Mouse (Mus musculus) cerebellum, adult (tissue): ENCODE measurements at regions not wholly inside any gene's neighbourhood (a gene's known extent, or its start where the extent isn't known, plus 50 kb on each side); places are given as distances from the start of the nearest gene placed in this dataset.
A peak's percentile ranks its signal among the peaks of the same experiment; 100 is the strongest.

ENCODE experiments used
- ATAC-seq: cut with Nextera tagmentation; 2 replicates; pipeline ENCODE4 v1.9.2; 2017; ENCODE audit warnings: mild to moderate bottlenecking, moderate library complexity, mixed read lengths; ENCODE audit not compliant: insufficient number of reproducible peaks, low FRiP score, low TSS enrichment

DNA sequence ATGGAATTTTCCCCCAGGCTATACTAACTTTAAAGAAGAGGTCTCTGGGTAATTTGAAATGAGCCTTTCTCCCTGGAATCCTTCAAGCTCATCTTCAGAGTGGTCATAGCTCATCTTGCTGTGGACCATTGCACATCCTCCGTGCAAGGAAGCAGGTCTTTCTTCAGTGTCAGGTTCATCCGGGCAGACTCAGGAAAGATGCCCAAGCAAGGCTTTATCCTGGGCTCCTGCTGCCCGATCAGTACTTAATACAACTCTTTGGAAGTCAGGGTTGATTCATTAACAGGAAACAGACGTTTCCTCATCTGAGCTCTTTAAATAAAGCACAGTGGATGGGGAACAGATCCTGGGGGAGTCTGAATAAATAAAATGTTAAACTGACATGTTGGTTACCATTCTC, 188.1 kb downstream of the Cbln1 start:
- no peak for ATAC-seq

DNA sequence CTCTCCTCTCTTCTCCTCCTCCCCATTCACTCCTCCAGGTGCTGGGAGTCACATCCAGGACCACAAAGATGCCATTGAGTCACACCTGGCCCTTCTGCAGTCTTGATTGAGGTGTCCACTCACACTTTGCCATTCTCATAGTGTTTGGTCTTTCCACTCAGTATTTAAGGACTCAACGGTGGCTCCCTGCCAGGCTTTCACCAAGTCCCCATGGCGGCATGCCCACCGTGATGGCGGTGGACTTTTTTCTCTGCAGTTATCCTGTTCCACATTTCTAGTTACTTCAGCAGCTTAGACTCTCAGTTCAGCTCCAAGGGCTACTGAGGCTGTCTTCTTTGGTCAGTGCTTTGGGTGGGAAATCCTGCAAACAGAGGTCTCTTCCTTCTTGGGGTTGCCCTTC, 189.9 kb downstream of the Cbln1 start:
- ATAC-seq: no peak

DNA sequence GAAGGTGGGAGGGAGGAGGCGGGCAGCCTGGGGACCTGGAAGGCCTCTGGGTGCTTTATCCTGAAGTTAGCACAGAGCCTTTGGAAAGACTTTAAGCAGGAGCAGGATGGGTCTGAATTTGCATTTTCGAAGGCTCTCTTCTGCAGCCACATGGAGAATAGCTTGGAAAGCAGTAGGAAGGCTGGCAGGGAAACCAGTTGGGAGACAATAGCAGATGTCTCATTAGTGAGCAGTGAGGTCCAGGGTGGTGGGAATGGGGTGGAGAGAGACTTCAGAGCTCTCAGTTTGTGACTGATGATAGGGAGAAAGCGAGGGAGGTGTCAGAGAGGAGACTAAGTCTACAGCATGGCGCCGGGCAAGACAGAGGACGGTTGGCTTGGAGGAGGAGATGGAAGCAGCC, 199.1 kb downstream of the Cbln1 start:
- no peak for ATAC-seq

DNA sequence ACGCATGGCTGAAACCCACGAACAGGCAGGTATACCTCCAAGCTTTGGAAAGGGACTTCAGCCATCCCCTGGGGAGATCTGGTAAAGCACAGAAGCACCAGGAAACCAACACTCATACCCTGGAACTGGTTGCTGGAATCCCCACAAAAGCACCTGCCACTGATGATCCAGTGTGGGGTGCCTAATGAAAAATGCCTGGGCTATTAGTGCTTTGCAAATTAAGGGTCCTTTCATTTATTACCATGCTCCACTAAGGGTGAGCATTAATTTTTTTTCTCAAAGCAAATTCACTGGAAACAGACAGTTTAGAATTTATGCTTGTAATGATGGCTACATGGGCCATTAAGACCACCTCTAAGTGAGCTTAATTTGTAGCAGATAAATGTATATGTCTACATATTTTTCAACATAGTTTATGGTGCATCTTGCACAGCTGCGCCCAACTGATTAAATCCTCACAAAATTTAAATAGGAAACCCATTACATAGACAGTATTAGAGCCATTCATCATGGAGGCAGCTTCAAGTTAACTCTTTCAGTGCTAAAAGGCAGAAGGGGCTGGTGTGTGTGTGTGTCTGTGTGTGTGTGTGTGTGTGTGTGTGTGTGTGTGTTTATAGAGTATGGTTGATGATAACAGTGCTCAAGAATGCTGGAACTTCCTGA, 201.8 kb downstream of the Cbln1 start:
- ATAC-seq: no peak

DNA sequence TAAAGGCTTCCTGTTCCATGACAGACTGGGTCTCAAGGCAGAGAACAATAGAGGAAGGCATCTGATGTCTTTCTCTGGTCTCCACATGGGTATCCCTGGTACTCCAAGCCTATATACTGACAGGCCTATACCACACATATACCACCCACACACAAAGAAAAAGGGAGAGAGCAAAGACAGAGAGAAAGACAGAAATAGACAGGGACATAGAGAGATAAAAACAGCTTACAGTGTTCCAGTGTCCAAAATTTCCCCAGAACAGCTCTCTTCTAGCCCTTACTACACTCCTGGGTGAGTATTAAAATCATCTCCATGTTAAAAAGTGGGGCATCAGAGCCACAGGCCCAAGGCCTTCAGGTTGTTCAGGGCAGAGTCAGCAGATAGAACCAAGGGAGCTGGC, 204.2 kb downstream of the Cbln1 start:
- no peak for ATAC-seq

DNA sequence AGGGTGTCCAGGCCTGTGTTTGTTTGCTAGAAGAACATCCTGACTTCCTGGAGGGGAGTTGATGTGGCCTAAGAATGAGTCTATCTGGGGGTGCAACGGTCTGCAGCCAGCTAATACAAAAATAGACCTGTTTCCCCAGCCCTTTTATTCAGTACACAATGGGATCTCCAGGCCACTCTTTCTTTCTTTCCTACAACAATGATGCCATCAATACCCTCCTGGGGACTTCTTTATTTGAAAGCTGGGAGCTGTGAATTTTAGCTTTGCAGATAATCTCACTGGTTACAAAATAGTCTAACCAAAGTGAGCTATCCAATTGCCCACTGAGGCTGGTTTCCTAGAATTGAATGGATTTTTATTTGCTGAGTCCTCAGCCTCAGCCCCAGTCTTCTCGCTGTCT, 207.4 kb downstream of the Cbln1 start:
- ATAC-seq: no peak

DNA sequence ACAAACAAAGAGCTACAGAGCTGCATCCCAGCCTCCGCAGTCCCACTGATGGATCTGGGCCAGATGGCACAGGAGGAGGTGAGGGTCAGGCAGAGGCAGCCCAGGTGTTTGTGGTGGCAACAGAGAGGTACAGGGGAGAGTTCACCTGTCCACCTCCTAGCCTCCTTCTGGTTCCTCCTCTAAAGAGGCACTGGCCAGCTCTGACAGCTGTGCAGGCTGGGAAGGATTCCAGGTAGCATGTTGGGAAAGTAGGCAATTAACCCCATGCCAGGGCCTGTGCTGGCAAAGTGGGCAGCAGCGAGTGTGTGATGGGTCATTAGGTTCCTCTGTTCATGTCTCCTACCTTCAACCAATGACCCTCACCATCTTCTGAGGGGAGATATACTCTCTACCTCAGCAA, 212.1 kb downstream of the Cbln1 start:
- no peak for ATAC-seq

DNA sequence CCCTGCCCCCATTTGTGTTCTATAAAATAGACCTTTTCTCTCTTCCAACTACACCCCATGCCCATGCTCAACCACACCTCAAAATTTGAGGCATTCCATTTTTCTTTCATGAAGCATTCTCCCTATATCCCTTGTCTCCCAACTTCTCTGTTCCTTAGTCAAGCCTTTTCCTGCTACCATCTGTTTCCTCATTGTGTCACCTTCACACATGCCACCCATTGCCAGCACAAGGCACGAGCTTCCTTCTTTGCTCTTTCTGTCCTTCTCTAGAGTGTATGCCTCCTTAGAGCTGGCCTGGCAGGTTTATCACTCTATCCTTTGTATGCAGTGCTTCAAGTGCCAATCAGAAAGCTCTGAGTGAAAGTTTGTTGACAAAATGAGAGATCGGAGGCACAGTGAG, 229.7 kb downstream of the Cbln1 start:
- ATAC-seq: peak; percentile 36; the same call in 1 of the 2 replicates

DNA sequence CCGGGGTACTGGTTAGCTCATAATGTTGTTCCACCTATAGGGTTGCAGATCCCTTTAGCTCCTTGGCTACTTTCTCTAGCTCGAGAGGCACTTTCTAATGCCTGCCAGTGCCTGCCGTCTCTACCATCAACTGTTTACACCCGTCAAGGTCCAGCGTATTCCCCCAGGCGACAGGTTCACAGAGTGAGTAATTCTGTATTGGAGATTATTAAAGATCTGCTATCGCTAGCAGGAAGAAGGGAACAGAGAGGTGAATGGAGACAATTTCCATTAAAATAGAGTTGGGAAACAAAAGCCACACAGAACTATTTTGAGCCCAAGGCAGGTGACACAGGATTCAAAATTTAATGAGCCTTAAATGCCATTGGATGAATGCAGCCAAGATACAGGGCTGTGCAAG, 235.2 kb downstream of the Cbln1 start:
- no peak for ATAC-seq

DNA sequence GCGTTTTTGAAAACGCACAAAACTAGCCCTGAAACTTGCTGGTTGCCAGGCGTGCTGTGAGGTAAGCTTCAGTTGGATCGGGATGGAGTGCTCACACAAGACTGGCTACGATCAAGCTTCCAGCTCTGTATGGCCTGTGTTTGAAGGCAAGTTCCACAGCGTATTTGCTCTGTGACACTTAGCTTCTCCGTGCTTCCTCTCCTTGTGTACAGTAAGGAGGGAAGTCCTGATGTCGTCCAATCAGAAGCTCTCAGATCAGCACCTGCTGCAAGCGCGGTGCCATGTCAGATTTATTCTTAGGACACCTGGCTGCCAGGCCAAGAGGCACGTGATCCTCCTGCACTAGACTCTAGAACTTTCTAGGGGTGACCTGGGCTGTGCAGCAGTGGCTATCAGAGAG, 236.0 kb downstream of the Cbln1 start:
- no peak for ATAC-seq

DNA sequence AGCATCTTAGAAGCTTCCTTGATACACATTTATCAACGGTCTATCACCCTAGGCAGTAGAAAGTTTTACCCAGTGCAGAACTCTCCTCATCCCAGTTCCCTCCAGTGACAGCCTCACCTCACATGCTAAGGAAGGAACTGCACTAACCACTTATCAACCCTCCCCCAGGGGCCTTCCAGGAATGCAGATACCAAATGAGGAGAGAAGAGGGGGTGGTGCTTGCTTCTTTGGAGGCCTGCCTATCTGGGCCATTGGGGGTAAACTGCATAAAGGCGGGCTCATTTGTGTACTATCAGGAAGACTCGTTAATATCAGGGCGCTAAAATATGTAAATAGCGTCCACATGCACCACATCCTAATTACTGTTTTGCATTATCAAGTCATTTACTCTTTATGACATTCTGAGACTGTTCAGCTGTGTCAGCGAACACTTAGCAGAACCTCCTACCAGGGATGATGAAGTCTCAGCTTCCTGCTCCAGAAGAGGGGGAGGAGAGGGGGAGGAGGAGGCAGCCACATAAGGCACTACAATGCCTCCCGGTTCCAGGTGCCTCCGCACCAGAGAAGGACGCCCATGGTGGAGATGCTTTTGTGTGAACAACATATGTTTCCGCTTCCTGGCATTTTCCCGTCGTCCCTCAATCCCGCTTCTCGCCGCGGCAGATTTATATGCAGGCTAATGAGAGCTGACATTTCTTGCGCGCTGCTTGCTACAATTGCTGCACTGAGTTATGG, 236.9 kb downstream of the Cbln1 start:
- ATAC-seq: peak; percentile 23; the same call in 1 of the 2 replicates

DNA sequence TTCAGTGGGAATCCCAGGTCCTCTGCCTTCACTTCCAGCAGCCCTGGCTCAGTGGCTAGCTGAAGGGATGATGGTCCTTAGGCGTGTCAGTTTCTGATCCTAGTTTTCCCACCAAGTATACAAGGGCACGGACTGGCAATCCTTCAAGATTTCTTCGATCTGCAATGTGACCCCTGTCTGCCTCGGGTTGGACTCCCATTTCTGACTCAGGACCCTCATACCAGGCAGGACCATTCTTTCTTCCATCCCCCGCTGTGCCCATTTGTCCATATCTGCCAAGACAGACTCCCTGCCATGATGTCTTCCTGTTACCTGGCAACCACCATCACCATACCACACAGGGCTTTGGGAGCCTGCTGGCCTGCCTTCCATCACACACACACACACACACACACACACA, 238.1 kb downstream of the Cbln1 start:
- ATAC-seq: peak; percentile 24; the same call in 1 of the 2 replicates

DNA sequence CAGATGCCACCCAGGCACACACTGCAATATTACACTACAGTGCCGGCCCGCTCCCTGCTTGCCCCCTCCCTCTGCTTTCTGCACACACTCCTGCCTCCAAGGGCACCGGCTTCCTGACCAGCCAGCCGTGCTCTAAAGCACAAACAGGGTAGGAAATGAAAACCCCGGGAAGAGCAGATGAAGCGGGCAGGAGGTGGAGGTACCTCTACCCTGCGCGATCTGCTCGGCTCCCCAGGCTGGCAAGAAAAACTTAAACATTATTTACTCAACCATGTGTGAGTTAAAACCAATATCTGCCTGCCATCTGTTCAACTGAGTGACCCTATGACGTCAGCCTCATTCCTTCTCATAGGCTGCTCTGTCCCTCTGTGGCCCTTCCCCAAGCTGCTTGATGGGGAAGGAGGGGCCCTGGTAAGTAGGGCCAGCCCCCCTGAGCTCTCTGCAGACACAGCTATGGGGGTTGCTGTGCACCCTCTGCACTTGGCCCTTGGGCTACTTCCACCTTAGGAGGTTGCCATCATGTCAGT, 238.5 kb downstream of the Cbln1 start:
- ATAC-seq: peak; percentile 77

DNA sequence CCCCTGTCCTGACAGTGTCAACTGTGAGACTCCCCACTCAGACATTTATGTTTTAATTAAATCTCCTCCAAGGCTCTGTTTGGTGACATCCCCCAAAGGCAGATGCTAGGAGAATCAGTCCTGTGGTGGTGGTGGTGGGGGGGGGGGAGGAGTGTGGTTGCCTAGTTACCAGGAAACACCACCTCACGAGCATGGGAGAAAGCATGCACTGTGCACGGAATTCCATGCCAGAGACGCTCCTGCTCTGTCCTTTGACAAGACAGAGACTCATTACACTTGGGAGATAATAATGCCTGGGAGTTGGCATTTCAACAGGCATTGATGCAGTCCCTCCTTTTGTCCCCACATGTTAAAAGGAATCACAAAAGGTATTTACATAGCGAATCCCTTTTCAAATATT, 240.6 kb downstream of the Cbln1 start:
- ATAC-seq: no peak

DNA sequence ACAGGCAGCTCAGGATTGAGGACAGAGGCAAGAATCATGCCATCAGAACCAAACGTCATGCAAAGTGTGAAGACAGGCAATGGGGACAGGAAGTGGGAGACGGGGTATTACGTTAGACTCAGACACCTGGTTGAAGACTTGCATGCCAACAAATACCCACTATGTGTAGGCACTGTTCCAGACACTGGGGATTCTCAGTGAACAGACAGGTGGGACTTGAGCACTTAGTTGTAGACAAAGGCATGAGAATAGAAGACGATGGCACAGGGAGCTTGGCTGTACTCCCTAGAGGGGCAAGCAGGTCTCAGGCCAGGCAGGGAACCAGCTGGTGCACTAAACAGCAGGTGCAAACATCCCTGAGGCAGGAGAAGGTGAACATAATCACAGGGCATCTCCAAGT, 242.3 kb downstream of the Cbln1 start:
- no peak for ATAC-seq

DNA sequence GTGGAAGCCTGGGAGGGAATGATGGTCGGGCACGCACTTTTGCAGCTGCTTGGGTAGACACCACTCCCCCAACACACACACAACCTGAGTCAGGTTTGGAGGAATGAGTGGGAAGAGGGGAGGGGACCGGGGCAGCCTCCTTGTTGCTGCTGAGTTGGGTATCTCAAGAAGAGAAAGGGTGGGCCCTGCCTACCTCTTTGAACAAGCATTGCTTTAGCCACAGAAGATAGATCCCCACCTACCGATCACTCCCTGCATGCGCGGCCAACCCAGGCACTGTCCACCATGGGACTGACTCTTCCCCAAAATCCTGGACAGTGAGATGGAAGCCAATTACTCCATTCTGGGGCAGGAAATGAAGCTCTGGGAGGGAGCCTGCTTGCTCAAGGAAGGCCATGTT, 243.2 kb downstream of the Cbln1 start:
- no peak for ATAC-seq

DNA sequence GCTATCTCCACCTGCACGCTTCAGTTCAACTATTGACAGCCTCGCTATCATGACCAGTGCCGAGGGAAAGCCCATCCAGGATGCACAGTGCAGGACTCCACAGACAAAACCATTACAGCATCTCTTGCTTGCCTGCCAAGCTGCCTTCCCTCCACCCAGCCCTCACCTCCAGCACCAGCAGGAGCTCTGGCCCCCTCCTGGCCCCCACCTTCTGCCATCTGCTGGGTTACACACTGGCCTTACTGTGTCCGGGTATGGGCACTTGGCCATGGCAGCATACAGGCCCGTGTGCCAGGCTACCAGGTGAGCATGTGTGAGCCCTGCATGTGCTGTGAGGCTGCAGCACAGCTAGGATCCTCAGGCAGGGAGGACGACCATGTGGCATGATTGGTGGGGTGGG, 243.6 kb downstream of the Cbln1 start:
- ATAC-seq: peak; percentile 77

DNA sequence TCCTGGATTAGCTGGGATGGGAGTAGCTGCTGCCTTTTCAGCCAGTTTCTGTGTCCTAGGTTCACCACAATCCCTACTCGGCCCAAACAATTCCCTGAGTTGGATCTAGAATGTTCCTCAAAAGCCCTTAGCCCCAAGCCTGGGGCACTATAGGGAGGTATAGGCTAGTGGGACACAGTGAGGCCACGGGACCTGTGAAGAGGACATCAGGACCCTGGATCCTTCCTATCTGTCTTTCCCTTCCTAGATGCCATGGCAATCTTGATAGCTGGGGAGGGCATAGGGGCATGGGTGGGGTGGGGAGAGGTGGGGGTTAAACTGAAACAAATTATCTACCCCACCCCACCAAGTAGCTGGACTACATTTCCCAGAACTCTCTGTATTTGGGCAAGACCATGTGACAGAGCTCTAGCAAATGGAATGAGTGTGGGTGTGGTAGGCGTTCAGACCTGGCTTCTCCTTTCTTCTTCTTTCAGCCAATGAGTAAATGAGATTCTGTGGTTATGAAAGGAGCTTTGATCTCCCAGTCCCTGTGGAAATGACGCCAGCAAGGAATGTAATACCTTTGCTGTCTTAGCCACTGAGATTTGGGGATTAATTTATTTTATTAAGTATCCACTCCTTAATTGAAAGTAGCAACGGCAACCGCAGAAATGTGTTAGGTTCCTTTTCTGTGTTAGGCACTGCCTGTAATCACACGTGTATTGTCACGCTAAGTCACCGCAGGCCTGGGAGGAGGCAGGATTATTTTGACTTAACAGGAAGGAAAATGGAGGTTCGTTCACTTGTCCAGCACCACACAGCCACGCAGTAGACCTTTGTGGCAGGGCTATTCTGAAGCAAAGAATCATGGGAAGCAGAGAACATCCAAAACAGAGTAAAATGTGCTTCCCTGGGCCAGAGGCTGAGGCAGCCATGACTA, 246.6 kb downstream of the Cbln1 start:
- no peak for ATAC-seq

DNA sequence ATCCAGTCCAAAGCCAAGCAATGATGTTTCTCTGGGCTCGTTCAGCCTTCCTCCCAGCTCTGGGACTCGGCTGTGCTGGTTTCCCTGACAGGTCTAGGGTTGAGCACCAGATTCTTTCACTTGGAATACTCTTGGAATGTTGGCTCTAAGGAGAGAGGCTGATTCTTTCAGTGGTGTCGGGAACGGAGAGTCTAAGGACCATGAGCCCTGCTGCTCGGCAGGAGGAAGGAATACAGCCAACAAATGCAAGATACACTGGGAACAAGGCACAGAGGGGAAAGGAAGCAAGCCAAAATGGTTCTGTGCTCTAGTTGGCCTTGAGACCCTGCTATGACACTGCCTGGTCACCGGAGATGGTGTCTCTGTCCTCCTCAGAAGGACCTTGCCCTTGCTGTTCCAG, 251.8 kb downstream of the Cbln1 start:
- peak; percentile 18; the same call in 1 of the 2 replicates for ATAC-seq

DNA sequence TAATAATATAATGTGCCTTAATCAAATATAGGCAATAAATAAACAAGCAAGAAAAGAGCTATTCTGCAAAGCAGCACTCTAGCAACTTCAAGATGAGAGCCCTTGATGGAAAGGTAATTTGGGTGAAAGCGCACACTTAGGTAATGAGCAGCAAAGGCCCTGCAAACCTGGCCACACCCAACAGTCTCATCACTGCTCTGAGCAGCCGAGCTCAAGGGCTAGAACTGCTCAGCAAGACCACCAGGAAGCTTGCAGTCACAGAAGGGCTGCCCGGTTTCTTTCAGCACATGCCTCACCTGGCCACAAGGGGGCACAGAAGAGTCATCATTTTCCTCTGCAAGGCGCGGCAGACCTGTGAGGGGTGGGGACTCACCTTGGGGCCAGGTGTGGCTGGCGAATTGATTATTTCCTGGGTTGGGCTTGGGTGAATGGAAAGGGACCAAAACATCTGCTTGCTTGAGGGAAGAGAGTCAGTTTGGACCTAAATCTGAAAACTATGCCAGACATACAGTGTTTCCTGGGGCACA, 253.4 kb downstream of the Cbln1 start:
- ATAC-seq: peak; percentile 38; the same call in 1 of the 2 replicates

DNA sequence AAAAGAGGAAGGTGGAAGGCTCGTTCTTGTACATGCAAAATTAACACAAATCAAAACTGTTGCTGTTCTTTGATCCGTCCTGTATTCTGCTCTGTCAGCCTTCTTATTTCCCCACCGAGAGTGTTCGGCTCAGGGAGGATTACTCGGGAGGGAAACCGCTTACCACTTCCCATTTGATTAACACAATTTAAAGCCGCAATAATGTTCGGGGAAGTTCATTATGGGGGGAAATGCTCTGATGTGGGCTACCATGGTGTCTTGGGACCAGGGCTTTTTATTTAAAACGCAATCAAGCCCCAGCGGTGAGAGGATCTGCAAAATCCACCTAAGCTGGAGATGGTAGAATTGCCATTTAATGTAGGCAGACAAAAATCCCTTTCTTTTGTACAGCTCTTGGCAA, 257.4 kb downstream of the Cbln1 start:
- no peak for ATAC-seq
